Mouse (Mus musculus) megakaryocyte, adult 5-6 weeks (primary cell): ENCODE results near the gene Gm42906. TPM values are rescaled to one million over a fixed set of nuclear protein-coding genes. Genes with fewer than 3 reads are reported as not detected.

ENCODE experiments used
- ATAC-seq: 2 replicates; pipeline ENCODE4 v1.8.0; 2016; ENCODE audit warnings: mild to moderate bottlenecking, inconsistent platforms; ENCODE audit not compliant: poor library complexity, severe bottlenecking
- total RNA-seq, 2 experiments: library from RNA; stranded (forward) in 1 of 2; stranded (reverse) in 1 of 2; fragments of 153-499, 151-499 nt in 1 of 2; fragments of 221-1000, 200-1000 nt in 1 of 2; gene quantifications; 2 replicates each; pipeline versions ENCODE4 v1.2.3 to v1.2.4; 2015 to 2017

Gm42906 gene
- total RNA-seq, 2 experiments from 2014 or later = not detected

GRCm38 (mm10) chr5:151052331-151052730, 375.6 kb downstream of the Gm42906 start:
- no peak for ATAC-seq

GRCm38 (mm10) chr5:151047488-151047887, 380.5 kb downstream of the Gm42906 start:
- no peak for ATAC-seq

- no peak for ATAC-seq
Measured at GRCm38 (mm10) chr5:151046917-151047316, 381.0 kb downstream of the Gm42906 start.

- ATAC-seq = no peak
Measured at GRCm38 (mm10) chr5:151046131-151046530, 381.8 kb downstream of the Gm42906 start.

GRCm38 (mm10) chr5:151042911-151043310, 385.1 kb downstream of the Gm42906 start:
- no peak for ATAC-seq

DNA sequence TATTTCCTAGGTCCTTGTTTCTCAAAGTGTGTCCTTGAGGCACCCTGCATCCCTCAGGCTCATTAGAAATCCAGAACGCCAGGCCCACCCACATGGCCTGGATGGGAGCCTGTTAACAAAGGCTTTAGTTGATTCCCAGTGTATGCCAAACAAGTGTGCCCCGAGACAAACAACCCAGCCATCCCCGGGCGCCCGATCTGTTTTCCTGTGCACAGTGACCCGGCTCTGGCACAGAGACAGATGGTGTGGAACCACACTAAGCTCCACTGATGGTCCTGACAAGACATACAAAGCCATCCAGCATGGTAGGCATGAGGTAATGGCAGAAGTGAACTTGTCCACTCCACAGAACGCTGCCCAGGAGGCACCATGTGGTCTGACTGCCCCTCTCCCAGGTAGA, 390.1 kb downstream of the Gm42906 start:
- ATAC-seq = no peak

GRCm38 (mm10) chr5:151034715-151035512, 393.0 kb downstream of the Gm42906 start:
- ATAC-seq = no peak

- no peak for ATAC-seq
Measured at GRCm38 (mm10) chr5:151028906-151029305, 399.1 kb downstream of the Gm42906 start.

DNA sequence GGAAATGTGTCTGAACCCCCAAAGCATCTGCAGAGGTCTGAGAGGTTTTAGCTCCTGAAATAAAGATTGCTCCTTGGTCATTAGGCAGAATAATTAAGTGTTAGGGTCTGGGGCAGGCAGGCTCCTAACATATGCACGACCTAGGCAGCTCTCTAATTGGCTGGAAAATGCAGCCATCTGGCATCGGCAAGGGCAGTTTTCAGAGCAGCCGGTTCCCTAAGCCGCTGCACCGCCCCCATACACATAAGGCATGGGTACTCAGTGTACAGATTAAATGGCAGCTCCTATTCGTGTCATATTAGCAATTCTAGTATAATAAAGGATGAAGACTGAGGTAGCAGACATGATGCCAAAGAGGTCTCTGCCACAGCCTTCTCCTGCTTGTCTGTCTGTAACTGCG, 400.8 kb downstream of the Gm42906 start:
- no peak for ATAC-seq

DNA sequence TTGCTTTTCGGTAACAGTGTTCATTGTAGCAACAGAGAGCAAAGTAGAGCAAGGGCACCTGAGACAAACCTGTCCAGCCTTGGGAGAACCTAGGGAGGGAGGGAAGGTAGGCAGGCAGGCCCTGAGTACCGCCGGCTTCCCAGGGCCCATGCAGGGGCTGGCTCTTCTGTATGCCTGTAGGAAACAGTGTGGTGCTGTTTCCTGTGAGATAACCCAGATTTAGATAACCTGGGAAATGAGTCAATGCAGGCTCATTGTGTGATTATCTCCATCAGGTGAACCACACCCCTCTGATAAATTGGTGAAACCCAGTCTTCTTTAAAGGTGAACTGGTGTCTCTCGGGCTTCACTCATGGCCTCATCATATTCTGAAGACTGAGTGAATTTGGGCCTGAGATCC, 401.9 kb downstream of the Gm42906 start:
- no peak for ATAC-seq

- no peak for ATAC-seq
Measured at GRCm38 (mm10) chr5:151024483-151024882, 403.5 kb downstream of the Gm42906 start.

DNA sequence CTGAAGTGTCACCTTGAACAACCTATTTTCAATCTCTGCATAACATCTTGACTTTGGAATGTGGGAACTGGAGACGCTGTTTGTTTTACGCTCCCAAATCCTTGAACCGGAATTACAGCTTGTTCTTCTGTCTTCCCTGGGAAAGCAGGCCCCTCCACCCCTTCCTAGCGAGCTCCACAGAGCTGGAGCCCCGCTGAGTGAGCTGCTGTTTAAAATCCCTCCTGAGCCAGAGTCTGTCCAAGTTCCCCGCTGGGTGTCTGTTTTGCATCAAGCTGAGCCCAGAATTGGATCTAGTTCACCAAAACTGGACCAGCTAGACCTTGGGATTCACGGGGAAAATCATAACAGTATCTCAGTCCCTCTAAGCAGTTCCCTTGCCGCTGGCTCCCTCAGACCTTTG, 404.5 kb downstream of the Gm42906 start:
- no peak for ATAC-seq

DNA sequence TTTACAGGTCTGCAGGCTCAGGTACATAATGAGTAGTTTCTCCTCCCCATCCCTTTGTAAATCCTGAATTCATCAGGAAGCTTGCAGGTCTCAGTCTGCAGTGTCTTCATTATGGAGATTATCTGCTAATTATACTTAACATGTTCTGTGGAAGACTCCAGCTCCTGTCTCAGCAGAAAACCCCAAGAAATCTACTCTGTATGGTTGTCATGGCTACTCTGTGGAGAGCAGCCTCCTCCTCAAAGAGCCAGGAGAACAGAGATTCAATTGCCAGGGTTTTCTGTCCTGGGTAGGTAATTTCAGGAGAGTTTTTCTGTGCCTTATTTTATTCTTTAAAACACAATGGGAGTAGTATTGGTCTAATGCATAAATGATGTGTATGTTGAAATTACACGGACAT, 405.0 kb downstream of the Gm42906 start:
- ATAC-seq = no peak

- no peak for ATAC-seq
Measured at GRCm38 (mm10) chr5:151022026-151022425, 405.9 kb downstream of the Gm42906 start.

DNA sequence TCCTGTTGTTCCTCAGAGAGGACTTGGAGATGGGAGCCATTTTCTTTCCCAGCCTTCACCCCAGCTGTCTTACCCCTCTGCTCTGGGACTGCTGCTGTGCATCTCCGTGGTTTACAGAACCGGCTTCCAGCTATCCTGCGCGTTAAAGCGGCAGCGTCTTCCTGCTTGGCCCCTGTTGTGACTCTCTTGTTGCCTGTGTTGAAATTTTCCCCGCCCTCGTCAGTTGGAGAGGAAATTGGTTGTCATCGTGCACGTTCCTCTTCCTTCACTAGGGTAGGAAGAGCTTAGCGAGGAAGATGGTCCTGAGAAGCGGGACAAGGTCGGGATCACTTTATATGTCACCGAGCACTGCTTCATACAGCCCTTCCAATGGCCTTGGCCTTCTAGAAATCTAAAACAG, 407.1 kb downstream of the Gm42906 start:
- ATAC-seq = peak; percentile 15; the same call in 1 of the 2 replicates

DNA sequence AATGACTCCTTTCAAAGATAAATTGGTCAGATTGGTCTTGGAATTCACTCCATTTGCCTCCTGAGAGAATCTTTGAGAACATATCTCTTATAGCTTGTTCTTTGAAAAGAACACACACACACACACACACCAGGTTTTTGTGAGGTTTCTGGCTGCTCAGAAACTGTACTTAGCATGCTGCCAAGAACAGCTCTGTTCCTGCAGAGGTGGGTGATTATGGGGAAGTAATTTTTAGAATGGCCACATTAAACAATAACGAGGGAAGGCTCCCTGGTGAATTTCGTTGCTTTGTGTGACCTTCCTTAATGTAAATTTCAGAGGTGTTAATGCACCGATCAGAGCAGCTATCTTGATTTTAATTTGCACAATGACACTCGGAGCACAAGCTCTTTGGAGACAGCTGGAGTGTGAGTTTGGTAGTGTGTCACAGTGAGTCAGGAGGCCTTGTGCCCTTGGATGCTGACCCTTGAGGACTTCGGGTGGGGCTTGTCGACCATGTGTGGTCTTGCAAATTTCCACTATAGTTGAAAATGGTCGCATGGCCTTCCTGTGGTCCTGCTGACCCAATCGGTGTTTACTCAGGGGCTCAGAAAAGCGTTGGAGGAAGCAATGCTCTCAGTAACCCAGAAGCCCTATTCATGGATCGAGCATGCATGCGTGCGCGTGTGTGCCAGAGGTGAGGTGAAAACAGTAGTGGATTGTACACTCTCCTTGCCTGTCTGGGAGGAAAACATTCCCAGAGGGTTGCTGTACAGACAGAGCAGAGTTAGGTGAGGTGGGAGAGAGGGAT, 407.7 kb downstream of the Gm42906 start:
- ATAC-seq = no peak

GRCm38 (mm10) chr5:151018959-151019358, 409.0 kb downstream of the Gm42906 start:
- ATAC-seq = no peak

DNA sequence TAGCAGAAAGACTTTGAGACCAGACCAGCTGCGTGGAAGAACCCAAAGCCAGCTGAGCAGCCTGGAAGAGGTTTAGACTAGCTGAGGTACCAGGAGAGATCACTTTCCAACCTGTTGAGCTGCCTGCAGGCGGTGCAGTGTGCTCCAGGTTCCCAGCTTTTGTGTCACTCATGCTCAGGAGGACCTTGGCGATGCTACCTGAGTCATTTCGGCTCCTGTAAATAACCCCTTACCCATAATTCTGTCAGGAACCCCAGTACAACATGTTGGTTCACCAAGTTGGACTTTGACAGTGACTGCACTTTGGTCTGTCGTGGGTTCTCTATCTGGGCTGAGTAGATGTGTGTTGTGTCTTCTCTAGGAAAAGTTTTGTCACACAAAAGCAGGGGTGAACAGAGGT, 409.5 kb downstream of the Gm42906 start:
- ATAC-seq = no peak
